ENCODE assay signal across 8 mouse cellular contexts in the genomic region with DNA sequence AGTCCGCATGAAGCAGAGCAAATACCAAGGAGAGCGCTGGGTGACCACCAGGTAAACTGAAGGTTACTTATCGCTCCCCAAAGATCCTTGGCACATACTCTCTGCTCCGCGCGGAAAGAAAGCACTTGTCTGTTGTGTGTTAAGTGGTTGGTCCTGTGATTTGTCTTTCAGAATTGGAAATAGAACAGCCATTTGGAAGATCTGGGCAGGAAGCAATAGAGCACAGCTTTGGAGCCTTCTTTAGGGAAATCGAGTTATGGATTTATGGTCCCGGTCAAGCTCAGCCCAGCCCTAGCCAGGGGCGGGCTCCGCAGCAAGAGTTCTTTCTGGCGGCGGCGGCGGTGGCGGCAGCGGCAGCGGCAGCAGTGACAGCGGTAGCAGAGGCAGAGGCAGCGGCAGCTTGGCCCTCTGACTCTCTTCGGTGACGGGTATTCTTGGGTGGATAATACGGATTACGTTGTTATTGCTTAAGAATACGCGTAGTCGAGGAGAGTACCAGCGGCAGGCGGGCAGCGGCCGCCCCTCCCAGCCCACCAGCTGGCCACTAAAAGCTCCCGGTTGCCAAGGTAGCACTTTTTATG.
DNase-seq lines count a peak whose midpoint lies in the region; ATAC-seq and TF ChIP-seq lines count a peak whose summit lies in the region.

No protein-coding gene starts in this region.

- peak overlapping the region; percentile 89 for H3K4me2 ChIP-seq in limb, embryonic 13.5 days (replicated peaks)

- peak overlapping the region; percentile 98 for H3K27ac ChIP-seq in layer of hippocampus, adult 2 months
- no peak overlapping the region for H3K27ac ChIP-seq in brown adipose tissue, adult 24 weeks (replicated peaks; ENCODE audit: low read depth, low read length)
- H3K27ac ChIP-seq in limb, embryonic 13.5 days = no peak overlapping the region

- under 1% methylated on average over 31 of the region's 31 CpGs for WGBS in limb, embryonic 13.5 days

- H3K9me3 ChIP-seq in limb, embryonic 13.5 days = no peaks in the 10 kb centered on the region

- H3K36me3 ChIP-seq in limb, embryonic 13.5 days = no peaks in the 10 kb centered on the region

- peak overlapping the region; percentile 79 for H3K4me3 ChIP-seq in layer of hippocampus, adult 2 months
- peak overlapping the region; percentile 39 for H3K4me3 ChIP-seq in brown adipose tissue, adult 24 weeks (ENCODE audit: insufficient read depth, low read depth, low read length)
- H3K4me3 ChIP-seq in limb, embryonic 13.5 days = peak overlapping the region; percentile 49

- H3K4me1 ChIP-seq in brown adipose tissue, adult 24 weeks (ENCODE audit: control insufficient read depth, insufficient read depth, insufficient read length, low read length) = peaks cover 2% of the 10 kb centered on the region; the same call in 1 of the 2 replicates
- peaks cover 30% of the 10 kb centered on the region for H3K4me1 ChIP-seq in limb, embryonic 13.5 days

- H3K9ac ChIP-seq in limb, embryonic 13.5 days = no peak overlapping the region

- TF ChIP-seq CTCF in layer of hippocampus, adult 2 months (conservative IDR thresholded peaks at IDR 0.05) = no peak

- peaks cover 64% of the 10 kb centered on the region for H3K27me3 ChIP-seq in limb, embryonic 13.5 days

- peak in 1 of 2 experiments; percentile 44 for DNase-seq in layer of hippocampus, adult 2 months (ENCODE audit: low spot score in 2 of 2)
- no peak for DNase-seq in layer of hippocampus, adult 9-10 months (ENCODE audit: low spot score)
- DNase-seq in frontal cortex, postnatal 25 days (ENCODE audit: low spot score in 2 of 2) = peak; percentile 21 to 43
- peak; percentile 64 for DNase-seq in retina, embryonic 14.5 days (ENCODE audit: low spot score)
- no peak for DNase-seq in thymus, postnatal 36 days
- DNase-seq in thymus, postnatal 25 days = no peak

- ATAC-seq in limb, embryonic 13.5 days (ENCODE audit: low FRiP score, low read depth) = no peak

Comparison
In these comparisons a context has a peak if more than half of its experiments do, and no peak if none do; other contexts are left out.
1. DNase-seq: peak in frontal cortex, postnatal 25 days (2 of 2) and retina, embryonic 14.5 days (single experiment); none in layer of hippocampus, adult 9-10 months (single experiment), thymus, postnatal 36 days (0 of 2) and thymus, postnatal 25 days (single experiment).
2. Peak in every context shown above with its lines, with median percentiles within 50 percentile points of each other: H3K4me3 ChIP-seq.